Mouse (Mus musculus) lung, postnatal 10 days (tissue): ENCODE results near the gene Rusc2.
A peak's percentile ranks its signal among the peaks of the same experiment; 100 is the strongest.

ENCODE experiments used
- DNase-seq: peaks from one replicate; pipeline ENCODE4 v3.0.0; 2021

Gene Rusc2

DNA sequence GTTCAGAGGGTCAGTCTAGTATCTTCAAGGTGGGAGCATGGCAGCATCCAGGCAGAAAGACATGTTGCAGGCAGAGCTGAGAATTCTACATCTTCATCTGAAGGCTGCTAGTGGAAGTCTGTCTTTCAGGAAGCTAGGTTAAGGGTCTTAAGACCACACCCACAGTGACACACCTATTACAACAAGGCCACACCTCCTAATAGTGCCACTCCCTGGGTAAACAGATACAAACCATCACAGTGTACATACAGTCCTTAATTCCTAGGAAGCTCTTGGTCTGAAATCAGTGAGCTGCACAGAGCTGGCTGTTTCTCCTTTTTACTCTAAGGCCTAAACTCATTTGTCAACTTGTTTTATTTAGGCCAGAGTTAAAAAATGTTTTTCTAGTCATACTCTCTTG lies 5.2 kb downstream of the Rusc2 start:
- no peak for DNase-seq

DNA sequence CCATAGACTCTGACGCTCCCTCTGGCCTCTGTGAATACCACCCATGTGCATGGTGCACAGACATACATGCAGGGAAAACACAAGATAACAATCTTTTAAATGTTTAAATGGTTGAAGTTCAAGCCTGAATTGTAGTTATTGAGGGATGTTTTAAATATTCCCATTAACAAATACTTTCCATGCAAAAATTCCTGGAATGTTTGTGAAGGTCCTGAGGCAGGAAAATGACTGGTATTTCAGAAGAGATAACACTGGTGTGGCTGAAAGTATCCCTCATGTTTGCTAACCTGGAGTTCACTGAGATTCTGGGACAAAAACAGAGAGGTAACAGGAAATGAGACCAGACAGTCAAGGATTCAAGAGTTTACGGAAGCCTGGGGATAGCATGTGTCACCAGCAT lies 7.6 kb downstream of the Rusc2 start:
- DNase-seq: no peak

DNA sequence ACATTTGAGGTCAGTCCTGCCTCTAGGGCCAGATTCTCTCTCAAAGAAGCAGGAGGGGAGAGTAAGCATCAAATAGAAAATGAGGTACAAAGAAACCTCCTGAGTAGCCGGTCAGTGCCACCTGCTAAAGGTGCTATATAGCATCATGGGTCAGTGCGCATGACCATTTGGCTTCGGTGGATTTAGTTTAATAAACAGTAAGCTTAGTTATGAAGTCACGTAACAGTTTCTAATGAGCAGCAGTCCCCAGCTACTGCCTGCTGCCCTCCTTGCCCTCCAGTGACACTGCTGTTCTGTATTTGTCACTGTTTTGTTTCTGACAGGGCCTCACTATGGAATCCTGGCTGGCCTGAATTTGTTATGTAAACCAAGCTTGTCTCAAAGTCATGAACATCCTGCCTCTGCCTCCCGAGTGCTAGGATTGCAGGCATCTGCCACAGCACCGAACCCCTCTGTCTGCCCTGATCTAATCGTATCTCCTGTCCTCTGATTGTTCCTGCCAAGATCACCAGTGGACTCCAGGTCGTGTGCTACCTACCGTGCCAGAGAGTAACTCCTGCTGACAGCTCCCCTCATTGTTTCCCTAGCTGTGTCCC lies 8.2 kb downstream of the Rusc2 start:
- DNase-seq: peak; percentile 48

DNA sequence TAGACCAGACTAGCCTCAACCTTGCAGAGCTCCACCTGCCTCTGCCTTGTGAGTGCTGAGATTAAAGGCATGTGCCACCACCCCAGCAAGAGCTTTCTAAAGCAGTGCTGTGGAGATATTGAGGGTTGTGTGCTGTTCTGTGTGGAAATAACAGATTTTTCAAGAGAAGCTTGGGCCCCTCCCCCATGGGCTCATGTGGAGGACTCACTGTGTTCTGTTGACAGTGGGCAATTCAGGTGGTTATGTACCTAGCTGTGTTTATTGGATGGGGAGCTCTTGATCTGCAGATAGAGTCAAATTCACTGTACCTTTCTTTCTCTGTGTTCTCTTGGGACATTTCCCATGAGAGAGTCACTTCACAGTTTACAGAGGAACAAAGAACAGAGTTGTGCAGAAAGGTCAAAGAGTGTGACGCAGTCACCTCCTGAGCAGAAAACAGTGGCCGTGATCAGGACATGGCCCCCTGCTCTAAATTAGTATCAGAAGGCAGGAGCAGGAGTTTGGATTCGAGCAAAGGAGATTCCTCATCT lies 9.8 kb downstream of the Rusc2 start:
- no peak for DNase-seq

DNA sequence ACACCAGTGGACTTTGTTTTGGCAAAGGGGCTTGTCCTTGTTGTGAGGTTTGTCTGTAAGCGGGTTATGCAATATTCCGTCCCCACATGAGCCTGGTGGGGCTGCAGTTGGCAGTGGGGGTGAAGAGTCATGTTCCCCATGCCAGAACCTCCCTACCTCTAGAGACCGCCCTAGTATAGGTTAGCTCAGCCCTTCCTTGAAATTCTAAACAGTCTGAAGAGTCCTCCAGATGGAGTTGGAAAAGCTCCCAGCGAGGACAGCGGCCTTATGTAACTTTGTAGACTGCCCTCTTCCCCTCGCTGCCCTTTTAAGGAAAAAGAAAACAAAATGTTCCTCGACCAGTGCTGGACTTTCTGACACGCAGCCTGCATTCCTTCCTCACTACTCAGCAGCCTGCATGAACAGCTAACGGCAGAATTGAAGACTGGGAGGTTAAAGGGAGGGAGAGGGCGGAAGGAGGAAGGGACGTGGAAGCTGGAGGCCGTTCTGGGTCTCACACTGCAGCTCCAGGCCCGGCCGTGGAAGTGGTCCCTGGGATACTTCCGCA lies 12.6 kb downstream of the Rusc2 start:
- peak; percentile 92 for DNase-seq

DNA sequence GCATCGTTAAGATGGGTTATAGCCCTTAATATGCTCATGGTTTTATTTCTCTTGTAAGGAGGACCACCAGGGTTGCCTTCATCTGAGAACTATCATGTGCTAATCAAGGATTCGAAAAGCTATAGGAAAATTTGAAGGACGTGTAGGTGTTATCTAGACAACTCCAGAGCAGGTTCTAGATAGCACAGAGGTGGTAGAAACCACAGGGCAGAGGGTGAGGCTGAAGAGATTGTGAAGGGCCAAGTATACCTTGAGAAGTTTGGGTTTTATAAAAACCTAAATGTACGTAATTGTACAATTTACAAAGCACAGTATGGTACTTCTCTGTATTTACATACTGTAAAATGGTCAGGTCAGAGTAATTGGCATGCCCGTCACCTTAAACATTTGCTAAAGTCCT lies 13.4 kb downstream of the Rusc2 start:
- DNase-seq: no peak

DNA sequence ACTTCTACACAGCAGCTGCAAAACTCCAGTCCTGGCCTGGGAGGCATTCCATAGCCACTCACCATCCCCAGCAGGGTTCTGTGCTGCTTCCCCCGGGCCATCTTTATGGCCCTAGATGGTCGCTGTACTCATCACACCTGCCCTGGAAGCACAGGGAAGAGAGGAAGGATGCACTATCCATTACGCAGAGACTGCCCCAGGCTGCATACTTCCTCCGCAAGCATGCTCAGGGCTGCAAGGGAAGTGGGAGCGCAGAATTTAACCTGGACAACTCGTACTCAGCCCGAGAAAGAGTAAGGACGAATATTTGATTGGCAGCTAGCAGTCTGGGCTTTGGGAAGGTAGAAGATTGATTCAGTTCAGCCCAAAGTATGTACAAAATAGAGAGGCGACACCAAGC lies 14.1 kb downstream of the Rusc2 start:
- no peak for DNase-seq

DNA sequence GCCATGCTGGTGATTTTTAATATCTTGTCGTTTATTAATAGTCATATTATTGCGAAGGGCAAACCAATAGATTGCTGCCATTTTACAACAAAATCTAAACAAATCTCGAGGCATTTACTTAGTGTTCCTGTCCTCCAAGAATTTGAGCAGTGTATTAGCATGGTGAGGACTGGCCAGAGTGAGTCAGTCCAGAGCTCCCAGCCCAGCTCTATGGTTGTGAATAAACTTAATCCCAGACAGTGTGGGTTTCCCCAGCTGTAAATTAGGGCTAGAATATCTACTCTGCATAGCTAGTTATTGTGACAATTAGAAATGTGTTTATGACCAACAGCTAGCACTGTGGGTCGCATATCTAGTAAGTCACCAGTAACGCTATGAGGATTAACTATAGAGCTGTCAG lies 14.6 kb downstream of the Rusc2 start:
- DNase-seq: no peak

DNA sequence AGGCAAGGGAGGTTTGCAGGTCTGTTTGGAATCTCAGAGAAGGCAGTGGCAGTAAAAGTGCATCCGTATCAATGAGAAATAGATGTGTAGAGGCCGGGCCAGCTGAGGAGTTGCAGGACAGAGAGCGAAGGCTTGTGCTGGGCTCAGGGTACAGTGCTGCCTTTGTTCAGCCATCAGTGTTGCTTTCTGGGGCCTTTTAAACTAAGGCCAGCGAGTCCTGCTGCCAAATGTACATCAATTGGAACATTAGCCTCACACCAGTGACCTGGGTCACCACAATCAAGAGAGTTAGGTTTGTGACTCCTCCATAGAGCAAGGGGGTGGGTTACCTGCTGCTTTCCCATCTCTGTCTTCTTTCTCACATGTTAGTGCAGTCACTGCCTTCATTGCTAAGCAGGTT lies 16.2 kb downstream of the Rusc2 start:
- DNase-seq: no peak

DNA sequence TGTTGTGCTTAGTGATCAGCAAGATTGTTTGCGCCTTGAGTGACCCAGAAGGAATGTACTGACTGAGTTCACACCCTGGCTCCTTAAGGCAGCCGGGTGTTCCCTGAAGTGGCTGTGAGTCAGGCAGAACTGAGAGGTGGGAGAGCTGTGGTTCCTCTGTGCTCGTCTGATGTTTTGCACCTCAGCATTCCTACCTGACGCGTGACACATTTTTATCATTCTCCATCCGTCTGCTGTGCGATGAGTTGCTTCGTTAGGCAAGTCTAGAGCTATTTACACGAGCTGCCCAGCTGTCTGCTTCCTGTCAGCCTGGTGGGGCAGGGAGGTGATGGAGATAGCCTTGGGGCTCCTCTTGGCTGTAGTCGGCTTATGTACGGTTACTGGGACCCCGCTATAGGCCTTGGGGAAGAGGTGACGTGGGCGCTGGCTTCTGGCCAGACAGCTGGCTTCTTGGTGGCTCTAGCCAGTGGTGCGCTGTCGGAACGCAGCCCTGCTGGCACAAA lies 17.1 kb downstream of the Rusc2 start:
- peak; percentile 83 for DNase-seq

DNA sequence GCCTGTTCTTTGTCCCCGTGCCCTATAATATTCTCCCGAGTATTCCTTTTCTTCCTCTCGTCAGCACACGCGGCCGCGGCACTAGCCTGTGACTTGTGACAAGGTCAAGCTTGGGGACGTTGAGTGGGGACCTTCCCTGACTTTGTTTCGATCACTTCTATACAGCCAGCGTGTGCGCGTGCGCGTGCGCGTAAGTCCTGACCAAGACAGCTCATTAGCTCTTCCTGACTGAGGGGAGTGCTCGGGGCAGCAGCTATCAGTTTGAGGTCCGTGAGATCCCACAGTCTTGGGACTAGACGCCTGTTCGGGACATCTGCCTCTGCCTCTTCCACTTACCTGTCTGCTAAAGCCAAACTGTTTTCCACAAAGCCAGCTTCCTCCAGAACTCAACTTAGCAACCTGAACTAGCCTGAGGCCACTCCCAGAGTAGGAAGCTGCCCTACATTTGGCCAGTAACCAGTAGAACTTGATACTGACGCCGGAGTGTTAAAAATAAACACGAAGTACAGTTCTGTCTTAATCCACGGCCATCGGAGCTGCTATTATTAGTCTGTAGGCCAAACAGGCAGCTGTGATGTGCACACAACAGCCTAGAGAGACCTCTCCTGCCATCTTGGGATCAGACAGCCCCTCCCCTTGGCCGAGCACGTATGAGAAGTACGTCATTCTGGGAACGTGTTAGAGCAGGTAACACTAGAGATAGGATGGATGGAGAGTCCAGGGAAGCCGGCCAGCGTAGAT lies 17.8 kb downstream of the Rusc2 start:
- DNase-seq: peak; percentile 71

DNA sequence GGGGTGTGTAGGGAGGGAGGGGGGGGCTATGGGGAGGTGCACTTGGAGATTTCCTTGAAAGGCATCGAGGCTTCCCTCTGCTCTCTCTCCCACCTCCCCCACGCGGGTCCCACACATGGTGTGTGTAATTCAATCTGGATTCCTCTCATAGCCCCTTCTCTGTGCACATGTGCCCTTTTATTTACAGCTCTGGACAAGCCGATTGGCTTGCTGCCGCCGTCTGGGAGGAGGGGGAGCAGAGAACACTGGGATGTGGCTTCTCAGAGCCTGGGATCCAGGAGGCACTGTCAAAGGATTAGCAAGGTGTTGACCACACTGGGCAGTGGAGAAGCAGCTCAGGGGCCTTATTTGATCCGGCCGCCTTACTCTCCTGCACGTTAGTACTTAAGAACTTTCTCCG lies 19.2 kb downstream of the Rusc2 start:
- DNase-seq: peak; percentile 63

DNA sequence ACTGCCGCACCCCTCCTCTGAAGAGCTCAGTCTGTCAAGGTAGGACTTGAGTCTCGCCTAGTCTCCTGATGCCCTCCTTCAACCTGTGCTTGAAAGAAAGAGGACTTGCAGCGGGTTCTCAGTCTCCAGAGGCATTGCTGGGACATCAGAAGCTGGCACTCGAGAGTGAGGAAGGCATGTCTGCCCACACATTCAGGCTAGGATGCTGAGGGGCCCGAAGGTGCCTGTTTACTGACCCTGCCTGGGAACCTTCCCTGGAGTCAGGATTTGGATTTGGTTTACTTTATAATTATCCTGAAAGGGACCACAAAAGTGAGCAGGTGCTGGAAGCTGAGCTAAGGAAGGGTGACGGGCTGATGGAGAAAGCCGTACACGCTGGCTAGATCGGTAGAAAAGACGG lies 19.7 kb downstream of the Rusc2 start:
- DNase-seq: no peak

DNA sequence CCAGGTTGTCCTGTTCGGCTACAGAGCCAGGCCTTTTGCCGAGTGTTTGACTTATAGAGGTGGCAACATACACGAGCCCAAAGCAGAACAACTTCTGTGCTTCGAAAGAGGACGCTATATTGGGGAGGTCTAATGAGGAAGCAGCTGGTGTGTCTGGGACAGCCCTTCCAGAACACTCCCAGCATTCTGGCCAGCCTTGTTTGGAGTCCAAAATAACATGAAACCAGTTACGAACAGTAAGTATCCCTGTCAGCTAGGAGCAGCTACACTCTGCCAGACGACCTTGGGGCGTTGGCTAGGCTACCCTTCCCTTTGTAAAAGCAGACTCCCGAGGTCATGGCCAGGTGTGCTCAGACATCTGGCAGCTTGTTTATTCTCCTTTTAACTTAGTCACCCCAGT lies 20.4 kb downstream of the Rusc2 start:
- DNase-seq: no peak

DNA sequence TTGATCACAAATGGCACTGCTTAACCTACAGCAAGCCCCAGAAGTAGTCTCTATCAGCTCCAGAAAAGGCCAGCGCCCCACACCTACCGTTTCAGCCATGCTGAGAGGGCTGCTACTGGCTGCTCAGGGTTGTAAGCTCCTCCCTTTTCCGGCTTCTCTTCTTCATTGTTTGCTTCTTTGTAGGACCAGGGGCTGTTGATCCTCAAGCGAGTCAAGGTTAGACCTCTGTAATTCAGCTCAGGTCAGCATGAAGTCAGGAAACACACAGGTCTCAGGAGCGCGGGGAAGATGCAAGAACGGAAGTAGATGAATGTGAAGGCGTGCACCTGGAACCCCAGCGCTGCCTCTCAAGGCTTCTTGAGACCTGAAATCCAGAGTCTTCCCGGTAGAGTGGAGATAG lies 22.9 kb downstream of the Rusc2 start:
- DNase-seq: no peak

DNA sequence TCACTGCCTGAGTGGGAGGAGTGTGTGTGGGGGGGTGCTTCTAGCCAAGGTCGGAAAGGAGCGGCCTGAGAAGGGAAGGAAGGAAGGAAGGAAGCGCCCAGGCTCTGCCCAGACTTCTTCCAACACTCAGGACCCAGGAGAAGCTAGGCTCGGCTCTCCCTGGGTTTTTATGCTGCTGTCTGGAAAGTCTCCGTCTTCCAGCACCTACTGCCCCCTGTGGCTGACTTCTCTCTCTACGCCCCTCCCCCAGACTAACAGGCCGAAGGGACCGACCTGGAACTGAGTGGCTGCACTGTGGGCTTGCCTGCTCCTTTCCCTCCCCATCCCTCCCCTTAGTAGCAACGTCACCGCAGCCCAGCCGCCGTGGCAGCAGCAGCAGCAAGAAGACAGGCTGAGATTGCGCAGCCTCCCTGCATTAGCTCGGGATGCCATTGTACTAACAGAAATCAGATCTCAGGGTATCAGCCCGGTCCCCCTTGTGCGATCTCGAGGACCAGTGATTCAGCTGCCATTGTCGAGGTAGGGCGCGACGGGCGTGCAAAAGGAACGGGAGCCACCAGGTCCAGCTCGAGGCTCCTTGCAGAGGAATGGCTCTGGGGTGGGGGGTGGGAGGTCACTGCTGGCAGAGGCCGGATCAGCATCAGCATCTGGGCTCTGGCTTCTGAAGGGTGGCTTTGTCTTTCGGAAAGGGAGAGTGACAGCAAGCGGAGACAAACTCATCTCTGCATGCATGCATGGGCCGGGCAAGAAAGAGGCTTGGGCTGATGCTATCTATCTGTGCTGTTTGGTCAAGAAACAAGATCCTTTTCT lies 24.6 kb downstream of the Rusc2 start:
- peak; percentile 96 for DNase-seq

DNA sequence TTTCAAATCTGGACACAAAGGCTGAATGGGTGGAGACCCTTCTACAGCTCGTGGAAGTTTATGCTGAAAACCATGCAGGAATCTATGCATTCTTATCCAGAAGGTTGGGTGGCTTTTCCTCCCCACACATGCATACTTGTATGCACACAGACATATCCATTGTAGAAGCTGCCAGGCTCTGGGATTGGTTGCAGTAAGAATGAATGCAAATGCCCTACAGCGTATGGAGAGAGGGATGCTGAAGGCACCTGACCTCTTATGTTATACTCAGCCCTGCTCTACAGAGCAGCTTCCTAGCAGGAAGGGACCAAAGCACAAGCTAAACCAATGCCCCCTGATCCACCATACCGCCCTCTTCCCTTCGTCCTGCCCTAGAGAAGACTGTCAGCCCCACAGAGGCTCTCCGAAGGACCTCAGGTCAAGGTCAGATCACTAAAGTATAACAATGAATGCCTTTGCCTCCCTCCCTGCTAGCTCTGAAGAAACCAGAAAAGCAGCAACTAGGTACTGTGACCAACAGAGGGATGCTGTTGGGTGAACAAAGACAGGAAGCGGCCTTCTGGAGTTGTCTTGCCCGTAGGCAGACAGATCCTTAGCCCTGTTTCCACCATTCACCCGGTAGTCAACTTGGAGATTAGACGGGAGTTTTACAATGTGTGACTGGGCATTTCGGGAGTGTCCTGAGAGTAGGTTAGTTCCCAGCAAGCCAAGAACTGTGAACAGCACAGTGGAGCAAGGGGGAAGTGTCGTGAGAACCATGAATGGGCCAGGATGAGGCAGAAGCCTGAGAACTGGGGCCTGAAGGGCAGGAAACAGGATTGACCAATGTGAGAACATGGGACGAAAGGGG lies 25.5 kb downstream of the Rusc2 start:
- no peak for DNase-seq

DNA sequence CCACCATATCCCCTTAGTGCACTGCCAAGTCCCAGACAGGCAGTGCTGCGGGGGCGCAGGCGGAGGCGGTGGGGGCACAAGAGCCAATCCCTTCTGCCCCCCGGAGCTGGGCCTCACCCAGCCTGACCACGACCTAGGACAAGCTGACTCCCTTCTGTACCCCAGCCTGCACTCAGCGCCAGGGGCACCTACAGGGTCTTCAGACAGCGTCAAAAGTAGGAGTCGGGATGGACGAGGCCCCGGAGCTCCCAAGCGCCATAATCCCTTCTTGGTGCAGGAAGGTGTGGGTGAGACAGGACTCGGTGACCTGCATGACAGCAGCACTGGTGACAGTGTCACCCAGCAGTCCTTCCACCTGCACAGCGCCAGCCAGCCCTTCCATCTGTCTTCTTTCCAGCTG lies 33.0 kb downstream of the Rusc2 start:
- DNase-seq: no peak

DNA sequence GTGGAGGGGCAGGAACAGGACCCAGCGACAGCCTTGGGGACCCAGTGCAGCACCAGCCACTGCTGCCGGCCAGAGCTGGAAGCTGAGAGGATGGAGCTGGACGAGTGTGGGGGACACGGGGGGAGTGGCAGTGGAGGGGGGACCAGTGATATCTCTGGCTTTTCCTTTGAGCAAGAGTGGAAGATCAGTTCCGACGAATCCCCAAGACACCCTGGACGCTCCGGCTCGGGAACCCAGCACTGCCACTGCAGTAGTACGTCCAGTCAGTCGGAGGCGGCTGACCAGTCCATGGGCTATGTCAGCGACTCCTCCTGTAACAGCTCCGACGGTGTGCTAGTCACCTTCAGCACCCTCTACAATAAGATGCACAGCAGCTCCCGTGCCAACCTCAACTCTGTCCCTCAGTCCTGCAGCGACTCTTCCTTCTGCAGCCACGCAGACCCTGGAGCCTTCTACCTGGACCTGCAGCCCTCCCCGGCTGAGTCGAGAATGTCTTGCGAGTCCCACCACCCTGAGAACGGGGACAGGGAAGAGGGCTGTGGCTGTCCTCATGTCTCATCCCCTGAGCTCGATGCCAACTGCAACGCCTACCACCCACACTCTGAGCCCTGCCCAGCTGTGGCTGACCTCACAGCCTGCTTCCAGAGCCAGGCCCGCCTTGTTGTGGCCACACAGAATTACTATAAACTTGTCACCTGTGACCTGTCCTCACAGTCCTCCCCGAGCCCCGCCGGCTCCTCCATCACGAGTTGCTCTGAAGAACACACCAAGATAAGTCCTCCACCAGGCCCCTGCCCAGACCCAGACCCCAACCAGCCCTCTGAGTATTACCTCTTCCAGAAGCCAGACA lies 33.7 kb downstream of the Rusc2 start:
- no peak for DNase-seq

DNA sequence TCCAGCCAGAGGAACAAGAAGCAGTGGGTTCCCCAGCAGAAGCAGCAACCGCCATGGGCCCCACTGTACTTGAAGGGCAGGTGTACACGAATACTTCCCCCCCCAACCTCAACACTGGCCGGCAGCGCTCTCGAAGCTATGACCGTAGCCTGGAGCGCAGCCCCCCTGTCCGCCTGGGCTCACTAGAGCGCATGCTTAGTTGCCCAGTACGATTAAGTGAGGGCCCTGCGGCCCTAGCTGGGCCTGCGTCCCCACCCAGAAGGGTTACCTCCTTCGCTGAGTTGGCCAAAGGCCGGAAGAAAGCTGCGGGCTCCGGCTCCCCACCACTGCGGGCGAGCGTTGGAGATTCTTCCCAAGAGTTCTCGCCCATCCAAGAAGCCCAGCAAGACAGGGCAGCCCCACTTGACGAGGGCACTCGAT lies 34.3 kb downstream of the Rusc2 start:
- DNase-seq: no peak
